Mouse (Mus musculus): ENCODE results near the gene Tekt4.

DNA sequence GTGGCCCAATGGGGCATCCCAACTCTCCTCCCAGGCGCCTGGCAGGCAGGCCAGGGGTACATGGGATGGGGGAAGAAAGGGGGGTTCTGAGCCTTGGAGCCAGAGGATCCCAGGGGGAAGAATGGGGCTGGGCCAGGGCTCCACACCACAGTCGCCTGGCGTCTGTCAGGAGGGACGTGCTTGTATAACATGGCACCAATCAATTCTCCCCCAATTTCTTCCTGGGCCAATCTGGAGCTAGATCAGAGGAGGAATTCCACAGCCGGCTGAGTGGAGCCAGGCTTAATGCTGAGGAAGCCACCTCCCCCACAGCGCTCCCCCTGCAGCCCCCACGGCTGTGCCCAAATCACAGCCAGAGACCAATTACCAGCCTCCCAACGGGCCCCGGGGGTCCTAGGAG is 66.1 kb downstream of the Tekt4 start:
- TF ChIP-seq CTCF (IDR thresholded peaks at IDR 0.05; ENCODE audit: low read depth): no peak
- TF ChIP-seq EP300 (IDR thresholded peaks at IDR 0.05; ENCODE audit: low read depth): no peak

Measured in liver, postnatal 0 days (tissue).